Comparison of ENCODE assay signal across 4 mouse cellular contexts in the genomic region with DNA sequence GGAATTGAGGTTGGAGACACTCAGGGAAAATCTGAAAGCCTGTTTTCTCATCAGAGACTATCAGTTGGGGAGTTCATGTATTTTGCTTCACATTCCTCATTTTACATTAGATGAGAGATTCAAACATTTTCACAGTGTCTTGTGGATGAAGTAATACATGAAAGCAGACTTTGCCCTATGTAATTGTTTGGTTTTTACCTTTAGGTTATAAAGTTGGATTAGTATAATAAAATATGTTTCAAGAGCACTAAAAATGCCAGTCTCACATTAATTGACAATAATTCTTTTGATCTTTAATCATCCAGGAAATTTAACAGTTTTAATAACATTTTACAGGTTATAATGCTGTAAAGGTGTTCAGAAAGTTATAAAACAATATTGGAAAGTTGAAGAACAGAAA.
"Had no signal": no experiment of that assay in that cellular context is flagged by ENCODE, and none has a peak within 500 bp of the region (broad histone marks: within the 10 kb centered on the region; RNA-seq: fewer than 3 reads in every experiment).

No protein-coding gene starts in this region.

- H3K36me3 ChIP-seq: neural tube, embryonic 13.5 days; neural tube, embryonic 15.5 days; stomach, embryonic 15.5 days had no signal

- H3K4me1 ChIP-seq: neural tube, embryonic 13.5 days; neural tube, embryonic 15.5 days; stomach, embryonic 15.5 days had no signal

- H3K4me3 ChIP-seq: neural tube, embryonic 13.5 days; neural tube, embryonic 15.5 days; stomach, embryonic 15.5 days had no signal

- H3K4me2 ChIP-seq: neural tube, embryonic 13.5 days; neural tube, embryonic 15.5 days; stomach, embryonic 15.5 days had no signal

- H3K27ac ChIP-seq: neural tube, embryonic 13.5 days; neural tube, embryonic 15.5 days; stomach, embryonic 15.5 days; stomach, postnatal 0 days had no signal

- H3K9ac ChIP-seq: neural tube, embryonic 13.5 days; neural tube, embryonic 15.5 days; stomach, embryonic 15.5 days had no signal

- H3K9me3 ChIP-seq: neural tube, embryonic 13.5 days; neural tube, embryonic 15.5 days; stomach, embryonic 15.5 days had no signal

- H3K27me3 ChIP-seq: neural tube, embryonic 13.5 days; neural tube, embryonic 15.5 days; stomach, embryonic 15.5 days had no signal
